Mouse (Mus musculus) limb, embryonic 14.5 days (tissue): ENCODE data around the gene Nkpd1. TPM values are rescaled to one million over a fixed set of nuclear protein-coding genes. Genes with fewer than 3 reads are reported as not detected.
A peak's percentile ranks its signal among the peaks of the same experiment; 100 is the strongest.

Source experiments
- ATAC-seq: fragments of 200-750 bp; cut with Nextera tagmentation; 2 replicates; pipeline ENCODE4 v1.8.0; 2017; ENCODE audit warnings: low read depth, moderate number of reproducible peaks, moderate TSS enrichment; ENCODE audit not compliant: low FRiP score
- DNase-seq: peaks from one replicate; pipeline ENCODE4 v3.0.0-alpha.2; 2015; ENCODE audit warnings: low spot score
- H3K27ac ChIP-seq: fragments of 300-500 bp; sonication (generic); replicated peaks from 2 replicates; pipeline ENCODE4 v1.5.1; 2014; ENCODE audit warnings: low read depth, mild to moderate bottlenecking, low read length, moderate library complexity, mixed read lengths
- H3K27me3 ChIP-seq: fragments of 300-500 bp; sonication (generic); 2 replicates; pipeline ENCODE4 v1.6.1; 2014; ENCODE audit warnings: low read length, mixed read lengths; ENCODE audit not compliant: control insufficient read depth, insufficient read depth
- H3K36me3 ChIP-seq: fragments of 300-500 bp; sonication (generic); 2 replicates; pipeline ENCODE4 v1.6.1; 2014; ENCODE audit warnings: mild to moderate bottlenecking, low read length, moderate library complexity, mixed read lengths; ENCODE audit not compliant: control insufficient read depth, insufficient read depth
- H3K4me1 ChIP-seq: fragments of 300-500 bp; sonication (generic); 2 replicates; pipeline ENCODE4 v1.6.1; 2014; ENCODE audit warnings: antibody characterized with exemption, low read length, mixed read lengths; ENCODE audit not compliant: control insufficient read depth, insufficient read depth
- H3K4me2 ChIP-seq: fragments of 300-500 bp; sonication (generic); replicated peaks from 2 replicates; pipeline ENCODE4 v1.6.1; 2014; ENCODE audit warnings: low read depth, mild to moderate bottlenecking, low read length, moderate library complexity; ENCODE audit not compliant: severe bottlenecking
- H3K4me3 ChIP-seq: fragments of 300-500 bp; sonication (generic); replicated peaks from 2 replicates; pipeline ENCODE4 v1.5.1; 2014; ENCODE audit warnings: low read length
- H3K9ac ChIP-seq: fragments of 300-500 bp; sonication (generic); 2 replicates; pipeline ENCODE4 v1.6.1; 2014; ENCODE audit warnings: mild to moderate bottlenecking, low read depth, low read length, moderate library complexity; ENCODE audit not compliant: severe bottlenecking
- H3K9me3 ChIP-seq: fragments of 300-500 bp; sonication (generic); 2 replicates; pipeline ENCODE4 v1.6.1; 2016; ENCODE audit warnings: low read length; ENCODE audit not compliant: control insufficient read depth
- POLR2A ChIP-seq: fragments of 200-500 bp; IDR thresholded peaks from 2 replicates; pipeline ENCODE4 v1.8.0; 2012; ENCODE audit warnings: inconsistent platforms, mild to moderate bottlenecking, moderate library complexity, borderline replicate concordance; ENCODE audit not compliant: insufficient read depth, insufficient read length; ENCODE audit errors: extremely low read depth
- WGBS: fragments of 180-500 bp; shearing (Covaris S2); extraction: QIAGEN DNeasy Blood & Tissue Kit; methylation state at CpG from one replicate; pipeline ENCODE4 v1.1.7; 2014; 5-methylcytosine and 5-hydroxymethylcytosine counted together
- polyA plus RNA-seq, 2 experiments: library from polyadenylated mRNA; depleted of rRNA in 1 of 2; stranded (reverse) in 1 of 2; unstranded in 1 of 2; fragments of >200 nt; fragmentation: Nextera tagmentation in 1 of 2; extraction: Ambion mirVana in 1 of 2; gene quantifications; 2 replicates each; pipeline versions ENCODE4 v1.2.1 to v1.2.3; 2012 to 2014

Gene Nkpd1
- polyA plus RNA-seq, 2 experiments = 0.17 to 0.36 TPM

GRCm38 (mm10) chr7:19506326-19506725 lies 11.3 kb upstream of the Nkpd1 start:
- Histone ChIP-seq H3K4me1 (peaks cover 7% of the 10 kb centered on the region), H3K36me3 (no peaks in the 10 kb centered on the region), H3K27me3 (no peaks in the 10 kb centered on the region), H3K4me3 (peak overlapping the region; percentile 84), H3K9me3 (no peaks in the 10 kb centered on the region), H3K4me2 (peak overlapping the region; percentile 98; the same call in 1 of the 2 replicates), H3K9ac (no peak overlapping the region), H3K27ac (no peak overlapping the region)
- TF ChIP-seq POLR2A = no peak
- WGBS = 31% methylated on average over 6 of the region's 6 CpGs
- ATAC-seq (no peak), DNase-seq (no peak)

GRCm38 (mm10) chr7:19506969-19507611 lies 10.5 kb upstream of the Nkpd1 start:
- Histone ChIP-seq H3K9me3 (no peaks in the 10 kb centered on the region), H3K36me3 (no peaks in the 10 kb centered on the region), H3K4me3 (peak overlapping the region; percentile 84), H3K9ac (peak overlapping the region; percentile 80), H3K4me1 (peaks cover 7% of the 10 kb centered on the region), H3K4me2 (peak overlapping the region; percentile 98), H3K27ac (peak overlapping the region; percentile 19; the same call in 1 of the 2 replicates), H3K27me3 (no peaks in the 10 kb centered on the region)
- DNase-seq (peak; percentile 49), ATAC-seq (no peak; the same call in 1 of the 2 replicates)
- 1% methylated on average over 66 of the region's 71 CpGs for WGBS
- TF ChIP-seq POLR2A = 0 out of 2 replicates have a peak, but pooled peaks have one; percentile 13

- WGBS = 4% methylated on average over 17 of the region's 18 CpGs
- TF ChIP-seq POLR2A = no peak
These were observed 10.0 kb upstream of the Nkpd1 start for GRCm38 (mm10) chr7:19507612-19507981.

GRCm38 (mm10) chr7:19508150-19508923 lies 9.3 kb upstream of the Nkpd1 start, which contains the start of the genes Bloc1s3 and Trappc6a:
Bloc1s3 (minus strand) TSS chr7:19508367.
Trappc6a (plus strand) TSS chr7:19508395.
- peak; percentile 97 for ATAC-seq
- Histone ChIP-seq H3K4me1 (peaks cover 7% of the 10 kb centered on the region), H3K27ac (peak within 1 kb of the TSS; percentile 19; the same call in 1 of the 2 replicates), H3K4me3 (peak within 1 kb of the TSS; percentile 84), H3K9ac (peak within 1 kb of the TSS; percentile 80), H3K4me2 (peak within 1 kb of the TSS; percentile 98), H3K9me3 (no peaks in the 10 kb centered on the region), H3K27me3 (no peaks in the 10 kb centered on the region), H3K36me3 (no peaks in the 10 kb centered on the region)
- TF ChIP-seq POLR2A = 0 out of 2 replicates have a peak, but pooled peaks have one; percentile 71
- DNase-seq = peak; percentile 95
- under 1% methylated on average over 56 of the region's 56 CpGs for WGBS

More at GRCm38 (mm10) chr7:19507612-19507981, 10.0 kb upstream of the Nkpd1 start:
- DNase-seq (no peak), ATAC-seq (no peak)
- H3K27ac ChIP-seq = peak overlapping the region; percentile 19; the same call in 1 of the 2 replicates
- peak overlapping the region; percentile 80 for H3K9ac ChIP-seq
- peak overlapping the region; percentile 98 for H3K4me2 ChIP-seq
- H3K36me3 ChIP-seq = no peaks in the 10 kb centered on the region
- no peaks in the 10 kb centered on the region for H3K9me3 ChIP-seq
- H3K27me3 ChIP-seq = no peaks in the 10 kb centered on the region
- peak overlapping the region; percentile 84 for H3K4me3 ChIP-seq
- H3K4me1 ChIP-seq = peaks cover 7% of the 10 kb centered on the region

GRCm38 (mm10) chr7:19508924-19509568 lies 8.6 kb upstream of the Nkpd1 start:
- Histone ChIP-seq H3K36me3 (no peaks in the 10 kb centered on the region), H3K4me2 (peak overlapping the region; percentile 98), H3K27me3 (no peaks in the 10 kb centered on the region), H3K4me3 (peak overlapping the region; percentile 84), H3K27ac (no peak overlapping the region), H3K9me3 (no peaks in the 10 kb centered on the region), H3K9ac (peak overlapping the region; percentile 80), H3K4me1 (peaks cover 7% of the 10 kb centered on the region)
- ATAC-seq = peak; percentile 5
- DNase-seq = no peak
- WGBS = 7% methylated on average over 15 of the region's 15 CpGs
- TF ChIP-seq POLR2A = no peak
